Mouse (Mus musculus): ENCODE measurements around the gene Ptafr. TPM values are rescaled to one million over a fixed set of nuclear protein-coding genes. Genes with fewer than 3 reads are reported as not detected.
A peak's percentile ranks its signal among the peaks of the same experiment; 100 is the strongest.

Ptafr gene
- polyA plus RNA-seq, 1 experiment from 2014 or later = 0.27 TPM

DNA sequence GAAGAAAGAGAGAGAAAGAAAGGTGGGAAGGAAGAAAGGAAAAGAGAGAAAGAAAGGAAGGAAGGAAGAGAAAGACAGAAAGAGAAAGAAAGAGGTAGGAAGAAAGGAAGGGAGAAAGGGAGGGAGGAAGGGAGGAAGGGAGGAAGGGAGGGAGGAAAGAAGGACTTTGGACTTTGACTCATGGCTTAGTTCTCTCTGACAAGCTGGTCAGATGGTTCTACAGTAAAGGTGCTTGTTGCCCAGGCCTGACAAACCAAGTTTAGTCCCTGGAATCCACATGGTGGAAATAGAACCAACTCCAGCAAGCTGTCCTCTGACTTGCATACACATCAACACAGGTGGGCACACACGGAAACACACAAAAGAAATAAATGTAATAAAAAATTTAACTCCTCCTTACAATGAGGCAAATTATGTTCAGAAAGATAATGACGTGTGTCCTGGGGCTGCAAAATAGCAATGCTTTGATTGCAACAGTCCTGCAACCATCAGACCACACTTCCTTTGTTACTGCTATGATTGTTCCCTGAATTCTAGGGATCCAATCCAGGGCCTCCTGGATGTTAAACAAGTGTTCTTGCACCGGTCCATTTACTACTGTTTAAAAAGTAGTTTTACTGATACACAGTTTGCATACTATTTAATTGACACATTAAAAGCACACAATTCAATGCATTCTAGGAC is 46.6 kb downstream of the Ptafr start:
- Histone ChIP-seq H3K4me3 (no peak overlapping the region), H3K27ac (ENCODE audit: poor library complexity, severe bottlenecking) (no peak overlapping the region), H3K9me3 (replicated peaks) (peaks cover 13% of the 10 kb centered on the region), H3K4me2 (no peak overlapping the region), H3K9ac (no peak overlapping the region), H3K36me3 (no peaks in the 10 kb centered on the region), H3K4me1 (replicated peaks) (peaks cover 16% of the 10 kb centered on the region), H3K27me3 (replicated peaks) (0 out of 2 replicates have a peak, but pooled peaks cover 4% of the 10 kb centered on the region)
- no peak for ATAC-seq (ENCODE audit: insufficient number of reproducible peaks, low FRiP score)
- WGBS = 79% methylated on average over 3 of the region's 3 CpGs

DNA sequence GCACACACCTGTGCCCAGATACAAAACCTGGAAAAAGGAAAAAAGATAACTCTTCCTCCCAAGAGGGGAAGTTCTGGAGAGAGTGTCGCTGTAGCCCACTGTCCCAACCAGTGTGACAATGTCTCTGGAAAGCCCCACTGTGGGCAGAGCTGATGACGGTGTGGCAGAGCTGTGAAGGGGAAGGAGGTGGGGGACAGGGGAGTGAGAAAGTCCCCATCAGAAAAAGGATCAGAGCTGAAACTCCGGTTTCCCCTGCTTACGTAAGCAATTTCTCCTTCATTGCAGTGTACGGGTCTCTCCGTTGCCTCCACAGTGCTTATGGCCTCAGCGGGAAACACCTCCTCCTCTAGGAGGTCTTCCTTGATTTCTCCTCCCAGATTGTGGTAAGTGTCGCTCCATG is 47.5 kb downstream of the Ptafr start:
- WGBS = 77% methylated on average over 8 of the region's 8 CpGs
- Histone ChIP-seq H3K4me1 (replicated peaks) (peaks cover 13% of the 10 kb centered on the region), H3K9me3 (replicated peaks) (peaks cover 14% of the 10 kb centered on the region), H3K4me2 (no peak overlapping the region), H3K9ac (no peak overlapping the region), H3K36me3 (no peaks in the 10 kb centered on the region), H3K27ac (ENCODE audit: poor library complexity, severe bottlenecking) (no peak overlapping the region), H3K4me3 (no peak overlapping the region), H3K27me3 (replicated peaks) (0 out of 2 replicates have a peak, but pooled peaks cover 4% of the 10 kb centered on the region)
- no peak for ATAC-seq (ENCODE audit: insufficient number of reproducible peaks, low FRiP score)

DNA sequence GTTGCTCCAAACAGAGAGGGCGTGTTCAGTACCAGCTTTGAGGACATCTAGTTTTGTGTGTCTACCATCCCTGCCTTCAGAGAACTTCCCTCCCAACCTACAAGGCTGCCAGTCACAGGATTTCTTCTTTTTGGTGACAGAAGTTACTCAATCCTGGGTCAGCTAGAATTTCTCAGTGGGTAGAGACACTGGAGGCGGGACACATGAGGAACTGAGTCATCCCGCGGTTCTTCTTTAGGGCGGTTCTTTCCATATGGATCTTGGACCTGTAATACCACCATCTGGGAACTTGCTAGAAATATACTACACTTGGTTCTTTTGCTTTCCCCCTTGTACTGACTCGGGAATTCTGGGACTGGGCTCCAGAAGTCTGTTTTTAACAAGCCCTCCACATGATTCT is 54.0 kb downstream of the Ptafr start:
- no peaks in the 10 kb centered on the region for H3K36me3 ChIP-seq
- no peaks in the 10 kb centered on the region for H3K27me3 ChIP-seq (replicated peaks)
- no peaks in the 10 kb centered on the region for H3K4me1 ChIP-seq (replicated peaks)
- WGBS = 88% methylated on average over 6 of the region's 6 CpGs
- peaks cover 18% of the 10 kb centered on the region for H3K9me3 ChIP-seq (replicated peaks)
- H3K27ac ChIP-seq (ENCODE audit: poor library complexity, severe bottlenecking) = no peak overlapping the region
- no peak overlapping the region for H3K9ac ChIP-seq
- no peak overlapping the region for H3K4me3 ChIP-seq
- H3K4me2 ChIP-seq = no peak overlapping the region
- ATAC-seq (ENCODE audit: insufficient number of reproducible peaks, low FRiP score) = no peak

DNA sequence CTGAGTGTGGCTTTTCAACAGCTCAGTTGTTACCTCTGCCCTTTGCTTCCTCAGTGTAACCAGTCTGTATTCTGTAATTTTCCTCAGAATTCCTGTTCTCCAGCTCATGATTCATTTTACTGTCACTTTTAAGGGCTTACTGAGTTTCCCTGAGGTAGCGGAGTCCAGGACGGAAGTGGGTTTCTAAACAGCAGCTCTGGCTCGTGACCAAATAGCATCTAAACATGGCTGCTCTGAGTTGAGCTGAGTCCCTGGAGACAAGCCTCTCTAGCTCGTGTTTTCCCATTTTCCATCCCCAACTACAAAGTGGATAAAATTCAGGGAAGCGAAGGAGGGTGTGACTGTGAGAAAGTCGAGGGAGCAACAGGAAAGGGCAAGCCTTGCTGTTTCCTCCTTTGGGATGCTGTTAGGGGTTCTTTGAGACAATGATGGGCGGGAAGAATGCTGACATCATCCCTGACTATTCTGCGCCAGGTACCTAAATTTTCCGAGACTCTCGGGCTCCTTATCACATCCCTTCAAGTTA is 55.0 kb downstream of the Ptafr start:
- H3K36me3 ChIP-seq = no peaks in the 10 kb centered on the region
- H3K4me3 ChIP-seq = no peak overlapping the region
- no peaks in the 10 kb centered on the region for H3K4me1 ChIP-seq (replicated peaks)
- no peak overlapping the region for H3K27ac ChIP-seq (ENCODE audit: poor library complexity, severe bottlenecking)
- H3K27me3 ChIP-seq (replicated peaks) = no peaks in the 10 kb centered on the region
- 63% methylated on average over 10 of the region's 10 CpGs for WGBS
- no peak overlapping the region for H3K4me2 ChIP-seq
- H3K9ac ChIP-seq = no peak overlapping the region
- ATAC-seq (ENCODE audit: insufficient number of reproducible peaks, low FRiP score) = no peak
- H3K9me3 ChIP-seq (replicated peaks) = peaks cover 18% of the 10 kb centered on the region

DNA sequence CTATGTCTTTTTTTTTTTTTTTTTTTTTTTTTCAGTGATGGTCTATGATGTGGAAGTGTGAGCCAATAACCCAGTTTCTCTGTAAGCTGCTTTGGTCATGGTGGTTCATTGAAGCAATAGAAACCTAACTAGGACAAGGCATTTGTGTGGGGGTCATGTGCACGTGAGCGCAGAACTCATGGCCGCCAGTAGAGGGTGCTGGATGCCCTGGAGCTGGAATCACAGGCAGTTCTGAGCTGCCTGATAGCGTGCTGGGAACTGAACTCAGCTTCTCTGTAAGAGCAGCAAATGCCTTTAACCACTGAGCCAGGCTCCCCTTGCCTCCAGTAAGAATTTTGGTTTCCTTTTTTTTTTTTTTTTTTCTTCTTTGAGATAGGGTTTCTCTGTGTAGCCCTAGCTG is 56.3 kb downstream of the Ptafr start:
- H3K4me3 ChIP-seq = no peak overlapping the region
- H3K9me3 ChIP-seq (replicated peaks) = peaks cover 8% of the 10 kb centered on the region
- no peak for ATAC-seq (ENCODE audit: insufficient number of reproducible peaks, low FRiP score)
- H3K27me3 ChIP-seq (replicated peaks) = no peaks in the 10 kb centered on the region
- no peaks in the 10 kb centered on the region for H3K36me3 ChIP-seq
- H3K9ac ChIP-seq = no peak overlapping the region
- no peak overlapping the region for H3K4me2 ChIP-seq
- WGBS = 83% methylated on average over 4 of the region's 4 CpGs
- H3K27ac ChIP-seq (ENCODE audit: poor library complexity, severe bottlenecking) = no peak overlapping the region
- no peaks in the 10 kb centered on the region for H3K4me1 ChIP-seq (replicated peaks)

DNA sequence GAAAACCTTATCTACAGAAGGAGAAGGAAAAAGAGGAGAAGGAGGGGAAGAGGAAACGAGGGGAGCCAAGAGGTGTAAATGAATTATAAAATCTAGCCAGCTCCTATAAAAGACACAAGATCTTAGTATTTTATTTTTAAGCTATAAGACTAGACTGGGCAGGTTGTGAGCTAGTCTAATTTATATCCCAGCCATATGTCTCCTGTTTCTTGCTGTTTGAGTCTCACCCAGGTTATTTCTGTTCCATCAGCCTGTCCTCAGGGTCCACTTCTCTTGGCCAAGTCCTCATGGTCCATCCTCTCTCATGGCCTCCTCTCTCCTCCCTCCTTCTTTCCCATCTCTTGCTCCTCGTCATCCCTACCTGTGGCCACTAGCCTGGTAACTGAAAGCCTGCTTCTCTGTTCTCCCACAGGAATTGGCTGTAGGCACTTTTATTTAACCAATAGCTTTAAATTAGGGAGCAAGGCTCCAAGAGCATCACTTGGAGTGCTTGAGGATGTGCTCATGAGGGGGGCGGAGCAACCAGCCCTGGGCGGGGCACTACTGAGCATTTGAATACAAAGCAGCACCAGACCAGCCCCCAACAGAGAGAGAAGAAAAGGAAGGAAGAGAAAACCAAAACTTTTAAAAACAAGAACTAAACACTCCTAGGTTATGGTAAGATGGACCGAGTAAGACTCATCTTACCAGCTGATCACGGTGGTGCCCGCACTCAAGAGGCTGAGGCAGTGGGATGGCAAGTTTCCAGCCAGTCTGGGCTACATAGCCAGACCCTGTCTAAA is 57.6 kb downstream of the Ptafr start:
- no peak for ATAC-seq (ENCODE audit: insufficient number of reproducible peaks, low FRiP score)

DNA sequence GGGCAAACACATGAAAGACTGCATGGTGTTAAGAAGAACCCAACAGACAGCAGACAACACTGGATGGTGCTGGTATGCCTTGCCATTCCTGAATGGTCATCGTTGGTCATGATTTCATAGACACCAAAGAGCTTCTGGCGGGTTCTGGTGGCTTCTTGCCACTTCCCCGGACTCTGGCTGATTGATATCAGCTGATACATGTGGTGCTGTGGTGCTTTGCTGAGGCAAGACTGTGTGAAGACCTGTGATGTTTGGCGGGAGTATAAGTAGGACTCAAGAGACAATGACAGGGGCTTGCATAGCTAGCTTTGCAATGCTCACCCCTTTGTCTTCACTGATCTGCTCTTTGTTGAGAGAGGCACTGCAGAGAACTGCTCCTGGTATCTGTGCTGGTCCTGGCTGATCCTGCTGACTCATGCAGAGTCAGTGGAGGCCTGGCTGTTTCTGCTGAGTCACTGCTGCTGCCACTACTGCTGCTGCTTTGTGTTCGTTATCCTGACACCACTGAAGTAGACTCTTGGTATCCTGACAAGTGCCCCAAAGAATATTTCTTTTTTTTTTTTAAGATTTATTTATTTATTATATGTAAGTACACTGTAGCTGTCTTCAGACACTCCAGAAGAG is 60.3 kb downstream of the Ptafr start:
- Histone ChIP-seq H3K4me2 (peak overlapping the region; percentile 13; the same call in 1 of the 2 replicates), H3K9ac (no peak overlapping the region), H3K27ac (ENCODE audit: poor library complexity, severe bottlenecking) (peak overlapping the region; percentile 72), H3K27me3 (replicated peaks) (no peaks in the 10 kb centered on the region), H3K4me1 (replicated peaks) (no peaks in the 10 kb centered on the region), H3K4me3 (no peak overlapping the region), H3K36me3 (no peaks in the 10 kb centered on the region), H3K9me3 (replicated peaks) (peaks cover 4% of the 10 kb centered on the region)
- WGBS = 64% methylated on average over 5 of the region's 5 CpGs
- ATAC-seq (ENCODE audit: insufficient number of reproducible peaks, low FRiP score) = peak; percentile 95

More for the DNA sequence above, 57.6 kb downstream of the Ptafr start:
- Histone ChIP-seq H3K36me3 (no peaks in the 10 kb centered on the region), H3K4me1 (replicated peaks) (no peaks in the 10 kb centered on the region), H3K4me3 (no peak overlapping the region), H3K27ac (ENCODE audit: poor library complexity, severe bottlenecking) (no peak overlapping the region), H3K27me3 (replicated peaks) (no peaks in the 10 kb centered on the region), H3K9me3 (replicated peaks) (peaks cover 4% of the 10 kb centered on the region), H3K4me2 (no peak overlapping the region), H3K9ac (no peak overlapping the region)
- 67% methylated on average over 7 of the region's 7 CpGs for WGBS

DNA sequence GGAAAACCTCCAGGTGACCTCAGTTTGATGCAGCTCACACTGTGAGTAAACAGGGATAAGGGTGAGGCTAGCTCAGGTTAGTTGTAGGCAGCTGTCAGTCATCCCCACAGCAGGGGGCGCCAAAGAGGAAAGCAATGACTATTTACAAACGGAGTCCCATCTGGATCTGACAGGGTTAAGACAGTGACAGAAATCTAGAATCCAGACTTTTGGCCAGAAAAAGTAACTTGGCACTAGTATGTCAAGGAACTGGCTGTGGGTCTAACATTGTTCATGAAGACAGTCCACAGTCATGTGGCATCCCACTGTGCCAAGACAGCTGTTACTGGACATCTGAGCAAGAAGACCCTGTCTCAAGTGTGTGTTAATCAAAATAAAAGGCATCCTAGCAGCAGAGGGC is 65.0 kb downstream of the Ptafr start:
- Histone ChIP-seq H3K4me3 (no peak overlapping the region), H3K27ac (ENCODE audit: poor library complexity, severe bottlenecking) (no peak overlapping the region), H3K36me3 (no peaks in the 10 kb centered on the region), H3K9ac (no peak overlapping the region), H3K9me3 (replicated peaks) (no peaks in the 10 kb centered on the region), H3K4me1 (replicated peaks) (no peaks in the 10 kb centered on the region), H3K4me2 (no peak overlapping the region), H3K27me3 (replicated peaks) (no peaks in the 10 kb centered on the region)
- no peak for ATAC-seq (ENCODE audit: insufficient number of reproducible peaks, low FRiP score)
- 11% methylated on average over 2 of the region's 2 CpGs for WGBS

Other genes with a start within 250 kb of the Ptafr start
- 64.8 and 68.5 TPM in 2 replicates for gene Trnau1ap, start 234.5 kb upstream of the Ptafr start, polyA plus RNA-seq (2016; fragmentation: Nextera tagmentation; extraction: Ambion mirVana)
- gene Rcc1, start 210.5 kb upstream of the Ptafr start, polyA plus RNA-seq (2016; fragmentation: Nextera tagmentation; extraction: Ambion mirVana) = 39.2 and 47.1 TPM in 2 replicates
- gene Phactr4, start 141.6 kb upstream of the Ptafr start, polyA plus RNA-seq (2016; fragmentation: Nextera tagmentation; extraction: Ambion mirVana) = 19.5 and 22.9 TPM in 2 replicates
- gene Med18, start 100.1 kb upstream of the Ptafr start, polyA plus RNA-seq (2016; fragmentation: Nextera tagmentation; extraction: Ambion mirVana) = 16.4 and 18.2 TPM in 2 replicates
- 10.3 and 10.5 TPM in 2 replicates for gene Sesn2, start 53.6 kb upstream of the Ptafr start, polyA plus RNA-seq (2016; fragmentation: Nextera tagmentation; extraction: Ambion mirVana)
- gene Atpif1, start 30.4 kb upstream of the Ptafr start, polyA plus RNA-seq (2016; fragmentation: Nextera tagmentation; extraction: Ambion mirVana) = 1,373 and 1,377 TPM in 2 replicates
- gene Dnajc8, start 28.5 kb upstream of the Ptafr start, polyA plus RNA-seq (2016; fragmentation: Nextera tagmentation; extraction: Ambion mirVana) = 130 and 135 TPM in 2 replicates
- gene Eya3, start 74.9 kb downstream of the Ptafr start, polyA plus RNA-seq (2016; fragmentation: Nextera tagmentation; extraction: Ambion mirVana) = 23.5 and 23.9 TPM in 2 replicates
- 5.2 and 5.5 TPM in 2 replicates for gene Xkr8, start 168.5 kb downstream of the Ptafr start, polyA plus RNA-seq (2016; fragmentation: Nextera tagmentation; extraction: Ambion mirVana)
- 6.5 and 6.9 TPM in 2 replicates for gene Smpdl3b, start 193.2 kb downstream of the Ptafr start, polyA plus RNA-seq (2016; fragmentation: Nextera tagmentation; extraction: Ambion mirVana)
- 85.0 and 87.4 TPM in 2 replicates for gene Rpa2, start 204.3 kb downstream of the Ptafr start, polyA plus RNA-seq (2016; fragmentation: Nextera tagmentation; extraction: Ambion mirVana)
- 0.50 TPM in 2 replicates for gene Themis2, start 232.3 kb downstream of the Ptafr start, polyA plus RNA-seq (2016; fragmentation: Nextera tagmentation; extraction: Ambion mirVana)